Mouse (Mus musculus): Measurements from ENCODE around the gene Wsb2. TPM values are rescaled to one million over a fixed set of nuclear protein-coding genes. Genes with fewer than 3 reads are reported as not detected.

Wsb2 gene
- polyA plus RNA-seq, 1 experiment from 2014 or later, result 45.0 TPM

GRCm38 (mm10) chr5:117360228-117360515 is 3.1 kb downstream of the Wsb2 start:
- 42% methylated on average over 13 of the region's 13 CpGs for WGBS
- H3K27me3 ChIP-seq (ENCODE audit: control insufficient read depth, insufficient read depth, low read depth, low read length), result no peaks in the 10 kb centered on the region
- H3K4me1 ChIP-seq (replicated peaks; ENCODE audit: control insufficient read depth, insufficient read depth, low read length), result peaks cover 55% of the 10 kb centered on the region
- no peak for ATAC-seq (ENCODE audit: low read depth)
- 0 out of 2 replicates have a peak overlapping the region, but pooled peaks have one; percentile 3 for H3K9ac ChIP-seq (ENCODE audit: low read length)
- peak overlapping the region; percentile 72 for H3K27ac ChIP-seq (ENCODE audit: low read length)
- H3K4me3 ChIP-seq (ENCODE audit: low read length), result no peak overlapping the region
- peaks cover 8% of the 10 kb centered on the region for H3K36me3 ChIP-seq (ENCODE audit: control insufficient read depth, insufficient read depth, low read length)
- peak overlapping the region; percentile 40 for H3K4me2 ChIP-seq (ENCODE audit: low read depth, low read length)
- H3K9me3 ChIP-seq (ENCODE audit: control insufficient read depth, low read length), result no peaks in the 10 kb centered on the region

DNA sequence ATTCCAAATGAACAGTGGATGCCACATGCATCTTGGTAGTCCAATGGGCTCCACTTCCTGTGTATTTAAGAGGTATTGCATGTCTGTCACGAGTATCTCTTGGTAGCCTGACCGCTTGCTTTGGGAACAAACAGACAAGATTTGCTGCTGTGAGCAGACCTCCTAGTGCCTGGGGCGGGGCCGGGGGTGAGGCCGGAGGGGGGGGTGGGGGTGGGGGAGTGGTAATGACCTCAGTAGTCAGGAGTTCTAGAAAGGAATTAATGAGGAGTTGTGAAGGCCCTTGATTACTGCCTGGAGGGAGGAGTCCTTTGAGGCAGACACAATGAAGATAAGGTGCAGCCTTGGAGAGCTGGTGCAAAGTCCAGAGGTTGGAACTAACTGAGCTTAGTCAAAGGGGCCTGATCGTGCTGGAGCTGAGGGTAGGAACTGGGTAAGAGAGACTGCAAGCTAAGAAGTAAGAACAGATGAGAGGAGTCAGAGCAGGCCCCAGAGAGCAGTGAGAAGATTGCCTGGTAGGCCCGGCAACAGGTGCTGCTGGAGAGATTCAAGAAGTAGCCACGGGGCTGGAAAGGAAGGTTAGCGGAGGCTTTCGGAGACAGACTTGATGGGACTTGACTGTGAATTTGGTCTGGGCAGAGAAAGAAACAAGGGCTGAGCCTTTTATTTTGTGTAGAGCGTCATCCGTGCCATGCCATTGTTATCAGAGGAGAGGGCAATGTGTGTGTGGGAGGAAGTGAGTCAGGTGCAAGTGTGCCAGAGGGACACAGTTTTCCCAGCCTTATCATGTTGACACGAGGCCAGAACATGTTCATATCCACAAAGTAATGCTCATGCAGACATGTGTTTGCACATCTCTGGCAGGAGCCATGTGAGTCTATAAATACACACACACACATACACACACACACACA is 3.8 kb downstream of the Wsb2 start:
- Histone ChIP-seq H3K27me3 (ENCODE audit: control insufficient read depth, insufficient read depth, low read depth, low read length) (no peaks in the 10 kb centered on the region), H3K4me2 (ENCODE audit: low read depth, low read length) (peak overlapping the region; percentile 40), H3K9ac (ENCODE audit: low read length) (0 out of 2 replicates have a peak overlapping the region, but pooled peaks have one; percentile 3), H3K36me3 (ENCODE audit: control insufficient read depth, insufficient read depth, low read length) (peaks cover 9% of the 10 kb centered on the region), H3K4me1 (replicated peaks; ENCODE audit: control insufficient read depth, insufficient read depth, low read length) (peaks cover 48% of the 10 kb centered on the region), H3K4me3 (ENCODE audit: low read length) (no peak overlapping the region), H3K9me3 (ENCODE audit: control insufficient read depth, low read length) (no peaks in the 10 kb centered on the region), H3K27ac (ENCODE audit: low read length) (peak overlapping the region; percentile 72)
- no peak for ATAC-seq (ENCODE audit: low read depth)
- 31% methylated on average over 13 of the region's 13 CpGs for WGBS

DNA sequence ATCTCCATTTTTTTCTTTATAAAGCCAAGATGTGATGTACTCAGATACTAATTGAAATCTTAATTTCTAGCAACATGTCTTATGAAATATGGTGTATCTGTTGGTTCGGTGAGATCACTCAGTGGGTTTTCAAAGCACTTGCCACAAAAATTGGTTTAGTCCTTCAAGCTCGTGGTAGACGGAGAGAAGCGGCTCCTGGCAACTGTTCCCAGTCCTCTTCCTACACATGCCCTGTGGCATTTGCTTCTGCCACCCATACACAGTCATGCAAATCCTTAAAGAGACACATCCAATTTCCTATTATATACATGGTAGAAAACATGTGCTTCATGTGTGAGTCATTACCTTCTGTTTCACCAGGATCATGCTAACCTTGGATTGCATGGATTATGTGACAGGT is 4.5 kb downstream of the Wsb2 start:
- no peak overlapping the region for H3K27ac ChIP-seq (ENCODE audit: low read length)
- no peaks in the 10 kb centered on the region for H3K27me3 ChIP-seq (ENCODE audit: control insufficient read depth, insufficient read depth, low read depth, low read length)
- H3K9ac ChIP-seq (ENCODE audit: low read length), result no peak overlapping the region
- peaks cover 40% of the 10 kb centered on the region for H3K4me1 ChIP-seq (replicated peaks; ENCODE audit: control insufficient read depth, insufficient read depth, low read length)
- H3K36me3 ChIP-seq (ENCODE audit: control insufficient read depth, insufficient read depth, low read length), result peaks cover 15% of the 10 kb centered on the region
- no peak overlapping the region for H3K4me3 ChIP-seq (ENCODE audit: low read length)
- ATAC-seq (ENCODE audit: low read depth), result no peak
- no peak overlapping the region for H3K4me2 ChIP-seq (ENCODE audit: low read depth, low read length)
- no peaks in the 10 kb centered on the region for H3K9me3 ChIP-seq (ENCODE audit: control insufficient read depth, low read length)
- WGBS, result 79% methylated on average over 4 of the region's 4 CpGs

DNA sequence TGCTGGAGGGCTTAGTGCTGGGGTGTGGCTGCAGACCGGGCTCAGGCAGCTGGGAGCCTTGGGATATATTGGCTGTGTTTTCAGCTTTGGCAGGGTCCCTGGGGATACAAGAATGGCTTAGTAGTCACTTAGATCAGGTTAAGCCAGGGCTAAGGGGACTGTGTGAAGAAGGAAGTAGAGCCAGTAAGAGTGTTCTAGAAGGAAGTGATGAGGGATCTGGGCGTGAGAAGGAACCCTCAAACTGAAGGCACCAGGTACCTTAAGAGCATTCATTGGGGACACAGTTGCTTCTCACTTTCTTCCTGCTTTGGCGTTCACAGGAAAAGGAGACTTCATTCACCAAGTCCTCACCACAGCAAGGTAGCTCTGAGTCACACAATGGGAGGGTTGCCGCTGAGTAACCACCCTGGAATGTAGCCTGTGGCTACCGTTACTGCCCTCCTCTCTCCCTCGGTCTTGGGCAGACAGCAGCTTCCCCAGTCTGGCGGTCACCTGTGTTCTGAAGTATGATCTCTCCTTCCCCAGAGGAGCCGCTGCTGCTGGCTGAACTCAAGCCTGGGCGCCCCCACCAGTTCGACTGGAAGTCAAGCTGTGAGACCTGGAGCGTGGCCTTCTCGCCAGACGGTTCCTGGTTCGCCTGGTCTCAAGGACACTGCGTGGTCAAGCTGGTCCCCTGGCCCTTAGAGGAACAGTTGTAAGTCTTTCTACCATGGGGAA is 6.1 kb downstream of the Wsb2 start:
- peak overlapping the region; percentile 71 for H3K27ac ChIP-seq (ENCODE audit: low read length)
- no peaks in the 10 kb centered on the region for H3K27me3 ChIP-seq (ENCODE audit: control insufficient read depth, insufficient read depth, low read depth, low read length)
- peak overlapping the region; percentile 21; the same call in 1 of the 2 replicates for H3K9ac ChIP-seq (ENCODE audit: low read length)
- 0 out of 2 replicates have a peak overlapping the region, but pooled peaks have one; percentile 10 for H3K4me2 ChIP-seq (ENCODE audit: low read depth, low read length)
- peaks cover 20% of the 10 kb centered on the region for H3K36me3 ChIP-seq (ENCODE audit: control insufficient read depth, insufficient read depth, low read length)
- H3K4me1 ChIP-seq (replicated peaks; ENCODE audit: control insufficient read depth, insufficient read depth, low read length), result peaks cover 40% of the 10 kb centered on the region
- 46% methylated on average over 15 of the region's 15 CpGs for WGBS
- H3K9me3 ChIP-seq (ENCODE audit: control insufficient read depth, low read length), result no peaks in the 10 kb centered on the region
- no peak overlapping the region for H3K4me3 ChIP-seq (ENCODE audit: low read length)
- peak; percentile 62 for ATAC-seq (ENCODE audit: low read depth)

GRCm38 (mm10) chr5:117364821-117365220 is 7.7 kb downstream of the Wsb2 start:
- Histone ChIP-seq H3K4me1 (replicated peaks; ENCODE audit: control insufficient read depth, insufficient read depth, low read length) (peaks cover 29% of the 10 kb centered on the region), H3K9me3 (ENCODE audit: control insufficient read depth, low read length) (no peaks in the 10 kb centered on the region), H3K4me3 (ENCODE audit: low read length) (no peak overlapping the region), H3K27ac (ENCODE audit: low read length) (no peak overlapping the region), H3K27me3 (ENCODE audit: control insufficient read depth, insufficient read depth, low read depth, low read length) (no peaks in the 10 kb centered on the region), H3K9ac (ENCODE audit: low read length) (no peak overlapping the region), H3K36me3 (ENCODE audit: control insufficient read depth, insufficient read depth, low read length) (peaks cover 31% of the 10 kb centered on the region), H3K4me2 (ENCODE audit: low read depth, low read length) (no peak overlapping the region)
- no peak for ATAC-seq (ENCODE audit: low read depth)
- 67% methylated on average over 3 of the region's 3 CpGs for WGBS

- peaks cover 16% of the 10 kb centered on the region for H3K4me1 ChIP-seq (replicated peaks; ENCODE audit: control insufficient read depth, insufficient read depth, low read length)
- H3K27me3 ChIP-seq (ENCODE audit: control insufficient read depth, insufficient read depth, low read depth, low read length), result no peaks in the 10 kb centered on the region
- no peak overlapping the region for H3K4me3 ChIP-seq (ENCODE audit: low read length)
- WGBS, result 87% methylated on average over 13 of the region's 13 CpGs
- no peaks in the 10 kb centered on the region for H3K9me3 ChIP-seq (ENCODE audit: control insufficient read depth, low read length)
- peaks cover 33% of the 10 kb centered on the region for H3K36me3 ChIP-seq (ENCODE audit: control insufficient read depth, insufficient read depth, low read length)
- H3K4me2 ChIP-seq (ENCODE audit: low read depth, low read length), result no peak overlapping the region
- H3K9ac ChIP-seq (ENCODE audit: low read length), result no peak overlapping the region
- no peak overlapping the region for H3K27ac ChIP-seq (ENCODE audit: low read length)
- ATAC-seq (ENCODE audit: low read depth), result no peak
These were observed 8.9 kb downstream of the Wsb2 start for GRCm38 (mm10) chr5:117365904-117366561.

- Histone ChIP-seq H3K36me3 (ENCODE audit: control insufficient read depth, insufficient read depth, low read length) (peaks cover 41% of the 10 kb centered on the region), H3K9me3 (ENCODE audit: control insufficient read depth, low read length) (no peaks in the 10 kb centered on the region), H3K27me3 (ENCODE audit: control insufficient read depth, insufficient read depth, low read depth, low read length) (no peaks in the 10 kb centered on the region), H3K4me2 (ENCODE audit: low read depth, low read length) (no peak overlapping the region), H3K4me1 (replicated peaks; ENCODE audit: control insufficient read depth, insufficient read depth, low read length) (peaks cover 13% of the 10 kb centered on the region), H3K4me3 (ENCODE audit: low read length) (no peak overlapping the region), H3K9ac (ENCODE audit: low read length) (no peak overlapping the region), H3K27ac (ENCODE audit: low read length) (no peak overlapping the region)
- 39% methylated on average over 8 of the region's 8 CpGs for WGBS
- no peak for ATAC-seq (ENCODE audit: low read depth)
These were observed 10.1 kb downstream of the Wsb2 start for GRCm38 (mm10) chr5:117367206-117367605.

- WGBS, result 72% methylated on average over 10 of the region's 10 CpGs
- Histone ChIP-seq H3K9me3 (ENCODE audit: control insufficient read depth, low read length) (no peaks in the 10 kb centered on the region), H3K36me3 (ENCODE audit: control insufficient read depth, insufficient read depth, low read length) (peaks cover 45% of the 10 kb centered on the region), H3K4me1 (replicated peaks; ENCODE audit: control insufficient read depth, insufficient read depth, low read length) (no peaks in the 10 kb centered on the region), H3K4me3 (ENCODE audit: low read length) (no peak overlapping the region), H3K4me2 (ENCODE audit: low read depth, low read length) (no peak overlapping the region), H3K27me3 (ENCODE audit: control insufficient read depth, insufficient read depth, low read depth, low read length) (no peaks in the 10 kb centered on the region), H3K9ac (ENCODE audit: low read length) (no peak overlapping the region), H3K27ac (ENCODE audit: low read length) (no peak overlapping the region)
- no peak for ATAC-seq (ENCODE audit: low read depth)
These were observed 13.5 kb downstream of the Wsb2 start for GRCm38 (mm10) chr5:117370592-117370991.

- no peak overlapping the region for H3K4me2 ChIP-seq (ENCODE audit: low read depth, low read length)
- H3K9ac ChIP-seq (ENCODE audit: low read length), result no peak overlapping the region; the same call in 1 of the 2 replicates
- no peak overlapping the region for H3K4me3 ChIP-seq (ENCODE audit: low read length)
- H3K27ac ChIP-seq (ENCODE audit: low read length), result no peak overlapping the region
- no peaks in the 10 kb centered on the region for H3K4me1 ChIP-seq (replicated peaks; ENCODE audit: control insufficient read depth, insufficient read depth, low read length)
- ATAC-seq (ENCODE audit: low read depth), result no peak; the same call in 1 of the 2 replicates
- H3K36me3 ChIP-seq (ENCODE audit: control insufficient read depth, insufficient read depth, low read length), result peaks cover 50% of the 10 kb centered on the region
- no peaks in the 10 kb centered on the region for H3K9me3 ChIP-seq (ENCODE audit: control insufficient read depth, low read length)
- no peaks in the 10 kb centered on the region for H3K27me3 ChIP-seq (ENCODE audit: control insufficient read depth, insufficient read depth, low read depth, low read length)
- WGBS, result 78% methylated on average over 9 of the region's 9 CpGs
These were observed 16.3 kb downstream of the Wsb2 start for GRCm38 (mm10) chr5:117373418-117373817.
